Mouse (Mus musculus) CH12F3 (cell line): ENCODE results near the gene Nrn1l.

Experiments used
- in situ Hi-C: fragments of 300-500 bp; cut with MboI; formaldehyde crosslinking; loops from 2 replicates; pipeline ENCODE4 v1.14.3; 2020; ENCODE audit warnings: low sequenced_read_pairs

The Nrn1l gene

GRCm38 (mm10) chr8:105889756-105890465, 3.5 kb upstream of the Nrn1l start:
- in situ Hi-C loops: no loop called here

GRCm38 (mm10) chr8:105890870-105891269, 2.5 kb upstream of the Nrn1l start:
- in situ Hi-C loops: no loop called here

- in situ Hi-C loops: no loop called here
These were observed 935 bp upstream of the Nrn1l start for GRCm38 (mm10) chr8:105892432-105892831.

- in situ Hi-C loops: no loop called here
These were observed 4.6 kb downstream of the Nrn1l start for GRCm38 (mm10) chr8:105897801-105898480.

DNA sequence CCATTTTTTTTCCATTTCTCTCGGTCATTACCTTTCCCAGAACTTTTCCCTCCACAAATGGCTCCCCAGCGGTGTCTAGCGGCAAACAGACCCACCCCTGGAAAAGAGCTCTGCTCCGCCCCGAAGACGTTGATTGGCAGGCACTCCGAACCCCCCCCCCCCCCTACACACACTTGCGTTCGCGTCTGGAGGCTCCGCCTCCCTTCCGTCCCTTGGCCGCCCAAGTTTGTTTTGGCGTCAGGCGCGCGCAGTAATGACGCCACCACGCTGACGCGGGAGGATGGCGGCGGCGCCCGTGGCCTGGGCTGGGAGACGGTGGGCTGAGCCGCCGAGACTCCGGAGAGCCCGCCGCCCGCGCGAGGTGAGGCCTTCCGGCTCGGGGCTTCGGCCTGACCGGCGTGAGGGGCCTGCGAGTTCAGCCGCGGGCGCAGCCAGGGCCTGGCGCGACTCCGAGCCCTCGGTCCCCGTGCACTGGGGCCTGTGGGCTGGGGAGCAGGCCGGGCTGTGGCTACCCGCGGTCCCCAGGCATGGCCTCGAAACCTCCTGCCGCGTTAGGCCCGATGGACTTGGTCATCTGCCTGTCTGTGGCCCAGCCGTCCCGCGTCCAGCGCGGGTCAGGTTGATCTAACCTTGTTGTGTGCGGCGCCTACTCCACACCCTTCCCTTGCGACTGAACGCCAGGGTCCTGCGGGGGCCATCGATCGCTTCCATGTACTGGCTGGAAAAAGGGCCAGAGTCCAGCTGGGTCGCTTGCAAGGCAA, 7.0 kb downstream of the Nrn1l start, which contains the start of gene Pskh1:
Pskh1 (plus strand) TSS at position 262 of the 761 bp plus-strand sequence.
- in situ Hi-C loops: no loop called here

- in situ Hi-C loops: no loop called here
These were observed 7.7 kb downstream of the Nrn1l start for GRCm38 (mm10) chr8:105900941-105901616.

GRCm38 (mm10) chr8:105919390-105919789, 26.0 kb downstream of the Nrn1l start:
- in situ Hi-C loops: no loop called here

DNA sequence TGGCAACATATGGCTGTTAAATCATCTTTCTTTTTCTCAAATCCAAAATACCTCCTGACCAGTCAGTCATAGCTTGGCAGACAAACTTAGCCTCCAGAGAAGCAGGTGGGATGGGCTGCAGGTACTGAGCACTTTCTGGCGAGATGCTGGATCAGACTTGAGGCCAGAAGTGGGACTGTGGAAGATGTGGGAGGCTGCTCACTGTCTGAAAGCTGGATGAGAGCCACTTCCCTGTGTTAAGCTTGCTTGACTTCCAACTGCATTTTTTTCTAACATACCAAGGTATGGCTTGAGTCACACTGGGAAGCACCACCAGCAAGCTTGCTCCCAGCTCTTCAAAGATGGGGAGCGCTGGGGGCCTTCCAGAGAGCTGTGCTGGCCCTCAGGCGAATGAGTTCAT, 31.8 kb downstream of the Nrn1l start:
- in situ Hi-C loops: no loop called here

GRCm38 (mm10) chr8:105930602-105931001, 37.2 kb downstream of the Nrn1l start:
- in situ Hi-C loops: no loop called here

DNA sequence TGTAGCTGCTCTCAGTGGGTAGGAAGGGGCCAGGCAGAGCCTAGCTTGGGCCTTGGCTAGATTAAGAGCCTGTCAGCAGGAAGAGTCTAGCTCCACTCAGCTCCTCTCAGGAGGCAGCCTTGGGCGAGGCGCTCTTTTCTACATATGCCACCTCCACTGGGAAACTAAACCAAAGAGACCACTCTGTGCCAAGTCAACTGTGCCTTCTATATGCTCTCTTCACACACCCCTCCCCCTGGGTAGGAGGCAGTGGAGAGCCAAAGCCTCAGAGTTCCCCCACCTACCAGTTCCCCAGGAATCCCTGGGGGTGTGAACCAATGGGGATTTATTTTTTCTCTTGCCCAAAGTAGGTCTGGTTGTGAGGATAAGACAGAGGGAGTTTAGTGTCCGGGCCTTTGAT, 37.9 kb downstream of the Nrn1l start:
- in situ Hi-C loops: no loop called here

DNA sequence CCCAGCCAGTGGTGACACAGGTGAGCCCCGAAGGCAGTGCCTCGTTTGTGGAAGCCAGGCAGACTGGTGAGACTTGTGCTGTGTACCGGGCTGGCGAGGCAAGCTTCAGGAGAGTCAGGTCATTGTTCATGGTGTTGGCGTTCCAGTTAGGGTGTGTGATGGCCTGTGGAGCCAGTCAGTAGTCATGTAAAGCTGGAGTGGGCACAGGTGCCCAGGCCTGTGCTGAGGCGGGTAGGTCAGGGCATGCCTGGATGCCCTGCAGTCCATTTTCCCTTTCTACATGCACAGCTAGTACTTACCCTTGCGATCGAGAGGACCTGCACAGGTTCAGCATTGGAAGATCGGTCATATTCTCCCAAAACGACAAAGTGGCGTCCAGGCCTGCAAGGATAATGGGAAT, 39.2 kb downstream of the Nrn1l start:
- in situ Hi-C loops: no loop called here

GRCm38 (mm10) chr8:105933762-105934161, 40.4 kb downstream of the Nrn1l start, which contains the start of gene Ctrl:
Gene Ctrl (minus strand): TSS chr8:105933862.
- in situ Hi-C loops: no loop called here

- in situ Hi-C loops: no loop called here
These were observed 41.7 kb downstream of the Nrn1l start for GRCm38 (mm10) chr8:105935105-105935504.

GRCm38 (mm10) chr8:105935863-105936603, 42.7 kb downstream of the Nrn1l start:
- in situ Hi-C loops: no loop called here

DNA sequence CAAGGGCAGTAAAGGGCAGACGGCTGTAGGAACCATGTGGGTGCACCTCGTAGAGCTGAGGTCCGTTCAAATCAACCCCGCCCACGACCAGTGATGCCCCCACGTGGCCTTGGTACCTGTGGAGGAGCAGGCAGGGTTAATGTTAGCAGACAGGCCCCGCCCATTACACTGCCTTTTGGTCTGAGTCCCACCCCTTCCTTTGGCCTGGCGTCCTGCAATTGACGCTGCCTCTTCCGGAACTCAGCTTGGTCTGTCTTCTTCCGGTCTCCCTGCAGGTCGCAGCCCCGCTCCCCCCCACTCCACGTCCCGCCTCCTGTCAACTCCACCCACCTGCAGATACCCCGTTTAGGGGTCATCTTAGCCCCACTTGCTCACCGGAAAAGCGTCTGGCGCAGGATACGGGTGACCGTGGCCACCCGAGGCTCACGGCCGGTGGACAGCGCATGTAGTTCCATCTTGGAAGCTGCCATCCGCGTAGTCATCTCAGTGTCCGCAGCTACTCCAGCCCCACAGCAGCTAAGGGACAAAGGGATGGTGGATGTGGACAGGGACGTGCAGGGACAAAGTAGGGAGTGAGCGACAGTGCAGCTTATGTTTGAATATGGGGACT, 43.6 kb downstream of the Nrn1l start:
- in situ Hi-C loops: no loop called here

GRCm38 (mm10) chr8:105937496-105938305, 44.3 kb downstream of the Nrn1l start:
- in situ Hi-C loops: no loop called here

DNA sequence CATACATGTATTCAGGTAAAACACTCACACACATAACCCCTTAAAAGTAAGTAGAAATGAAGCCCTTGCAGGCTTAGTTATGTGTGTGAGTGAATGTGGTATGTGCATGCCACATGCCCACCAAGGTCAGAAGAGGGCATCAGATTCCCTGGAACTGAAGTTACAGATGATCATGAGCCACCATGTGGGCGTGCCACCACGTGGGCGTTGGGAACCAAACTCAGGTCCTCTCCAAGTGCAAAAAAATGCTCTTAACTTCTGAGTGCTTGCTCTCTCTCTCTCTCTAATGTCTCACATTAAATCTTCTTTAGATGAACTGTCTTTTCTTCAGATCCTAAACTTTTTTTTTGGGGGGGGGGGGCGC, 44.9 kb downstream of the Nrn1l start, which contains the start of gene Psmb10:
Psmb10 (minus strand) TSS at position 139 of the 364 bp plus-strand sequence.
- in situ Hi-C loops: no loop called here

DNA sequence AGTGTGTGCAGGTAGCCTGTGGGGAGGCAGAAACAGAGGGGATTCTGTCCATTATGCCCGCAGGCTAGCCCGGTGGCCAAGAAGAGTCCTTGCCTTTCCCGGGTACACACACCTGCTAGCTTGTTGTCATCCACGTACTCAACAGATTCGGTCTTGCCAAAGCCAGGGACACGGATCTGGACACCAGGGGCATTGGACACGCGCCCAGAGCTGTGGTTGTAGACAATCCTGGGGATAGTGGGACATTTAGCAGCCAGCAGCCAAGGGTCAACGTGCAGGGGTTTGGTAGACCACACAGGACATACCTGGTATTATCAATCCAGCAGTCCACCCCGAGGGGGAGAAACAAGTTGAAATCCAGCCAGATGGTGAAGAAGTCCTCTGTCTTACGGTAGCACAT, 48.7 kb downstream of the Nrn1l start:
- in situ Hi-C loops: no loop called here

- in situ Hi-C loops: no loop called here
These were observed 49.2 kb downstream of the Nrn1l start for GRCm38 (mm10) chr8:105942542-105942941.
